Mouse (Mus musculus): Measurements from ENCODE around the gene Ntm. TPM values are rescaled to one million over a fixed set of nuclear protein-coding genes. Genes with fewer than 3 reads are reported as not detected.

Ntm gene
- total and polyA plus RNA-seq, 3 experiments, result not detected

GRCm38 (mm10) chr9:29568571-29568970, 394.4 kb downstream of the Ntm start:
- Histone ChIP-seq H3K9ac (ENCODE audit: control insufficient read depth, low read depth, low read length, poor library complexity, severe bottlenecking) (no peak overlapping the region), H3K4me1 (ENCODE audit: control insufficient read depth in 1 of 2, insufficient read depth in 2 of 2, low read length in 2 of 2) (no peaks in the 10 kb centered on the region), H3K27me3 (ENCODE audit: control insufficient read depth in 1 of 2, insufficient read depth in 2 of 2, low read length in 2 of 2) (no peaks in the 10 kb centered on the region), H3K4me3 (ENCODE audit: control insufficient read depth in 1 of 2, insufficient read depth in 1 of 2, low read depth in 2 of 2, low read length in 2 of 2) (no peak overlapping the region), H3K27ac (ENCODE audit: control insufficient read depth, low read depth, low read length) (no peak overlapping the region), H3K36me3 (ENCODE audit: control insufficient read depth in 1 of 2, insufficient read depth in 2 of 2, low read length in 2 of 2) (no peaks in the 10 kb centered on the region), H3K9me3 (replicated peaks; ENCODE audit: insufficient read depth, low read length) (no peaks in the 10 kb centered on the region), H3K79me2 (ENCODE audit: control insufficient read depth, insufficient read depth, low read length, poor library complexity) (no peaks in the 10 kb centered on the region)
- DNase-seq (ENCODE audit: low read depth, low spot score), result no peak
- no peak for TF ChIP-seq ETS1 (IDR thresholded peaks at IDR 0.05; ENCODE audit: low read depth, low read length)
- no peak for TF ChIP-seq MYC (IDR thresholded peaks at IDR 0.05; ENCODE audit: low read depth, low read length)
- no peak for TF ChIP-seq POLR2AphosphoS2 (IDR thresholded peaks at IDR 0.05; ENCODE audit: low read length)
- no peak for TF ChIP-seq ZMIZ1 (IDR thresholded peaks at IDR 0.05; ENCODE audit: low read depth, low read length)
- TF ChIP-seq MYB (IDR thresholded peaks at IDR 0.05; ENCODE audit: low read depth, low read length), result no peak
- no peak for TF ChIP-seq BHLHE40 (IDR thresholded peaks at IDR 0.05; ENCODE audit: borderline replicate concordance, low read depth, low read length)
- TF ChIP-seq EP300 (IDR thresholded peaks at IDR 0.05; ENCODE audit: low read depth in 1 of 2, low read length in 2 of 2), result no peak
- no peak for TF ChIP-seq HCFC1 (IDR thresholded peaks at IDR 0.05; ENCODE audit: low read depth, low read length)
- no peak for TF ChIP-seq ZNF384 (IDR thresholded peaks at IDR 0.05; ENCODE audit: low read depth, low read length)
- no peak for TF ChIP-seq MXI1 (IDR thresholded peaks at IDR 0.05; ENCODE audit: low read depth, low read length)
- TF ChIP-seq KAT2A (conservative IDR thresholded peaks at IDR 0.05; ENCODE audit: low read depth, low read length), result no peak
- TF ChIP-seq JUND (IDR thresholded peaks at IDR 0.05; ENCODE audit: low read depth, low read length), result no peak
- TF ChIP-seq TAL1 (IDR thresholded peaks at IDR 0.05; ENCODE audit: low read length), result no peak
- TF ChIP-seq POLR2A (IDR thresholded peaks at IDR 0.05; ENCODE audit: control insufficient read depth in 1 of 2, insufficient read depth in 1 of 2, low read depth in 1 of 2, low read length in 2 of 2, poor library complexity in 1 of 2), result no peak
- TF ChIP-seq CTCF (IDR thresholded peaks at IDR 0.05 in 2 of 3, conservative IDR thresholded peaks at IDR 0.05 in 1 of 3; ENCODE audit: control insufficient read depth in 1 of 3, insufficient read depth in 1 of 3, low read depth in 2 of 3, low read length in 3 of 3, poor library complexity in 1 of 3, severe bottlenecking in 1 of 3), result no peak
- TF ChIP-seq NRF1 (IDR thresholded peaks at IDR 0.05; ENCODE audit: insufficient read depth, low read depth, low read length, poor library complexity, severe bottlenecking), result no peak
- TF ChIP-seq NELFE (IDR thresholded peaks at IDR 0.05; ENCODE audit: low read depth, low read length), result no peak
- TF ChIP-seq MAFK (IDR thresholded peaks at IDR 0.05; ENCODE audit: borderline replicate concordance, low read depth, low read length), result no peak
- TF ChIP-seq UBTF (IDR thresholded peaks at IDR 0.05; ENCODE audit: borderline replicate concordance, insufficient read depth, low read depth, low read length), result no peak
- TF ChIP-seq CHD2 (IDR thresholded peaks at IDR 0.05; ENCODE audit: low read length), result no peak

- DNase-seq (ENCODE audit: low read depth, low spot score), result no peak
- H3K9me3 ChIP-seq (replicated peaks; ENCODE audit: insufficient read depth, low read length), result no peaks in the 10 kb centered on the region
- H3K27me3 ChIP-seq (ENCODE audit: control insufficient read depth in 1 of 2, insufficient read depth in 2 of 2, low read length in 2 of 2), result no peaks in the 10 kb centered on the region
- H3K4me3 ChIP-seq (ENCODE audit: control insufficient read depth in 1 of 2, insufficient read depth in 1 of 2, low read depth in 2 of 2, low read length in 2 of 2), result no peak overlapping the region
- H3K4me1 ChIP-seq (ENCODE audit: control insufficient read depth in 1 of 2, insufficient read depth in 2 of 2, low read length in 2 of 2), result no peaks in the 10 kb centered on the region
- H3K36me3 ChIP-seq (ENCODE audit: control insufficient read depth in 1 of 2, insufficient read depth in 2 of 2, low read length in 2 of 2), result no peaks in the 10 kb centered on the region
- H3K27ac ChIP-seq (ENCODE audit: control insufficient read depth, low read depth, low read length), result no peak overlapping the region
- H3K79me2 ChIP-seq (ENCODE audit: control insufficient read depth, insufficient read depth, low read length, poor library complexity), result no peaks in the 10 kb centered on the region
- no peak overlapping the region for H3K9ac ChIP-seq (ENCODE audit: control insufficient read depth, low read depth, low read length, poor library complexity, severe bottlenecking)
- no peak for TF ChIP-seq USF1 (IDR thresholded peaks at IDR 0.05; ENCODE audit: low read depth, low read length)
- no peak for TF ChIP-seq ZNF384 (IDR thresholded peaks at IDR 0.05; ENCODE audit: low read depth, low read length)
- no peak for TF ChIP-seq TBP (IDR thresholded peaks at IDR 0.05; ENCODE audit: low read depth, low read length)
Observed at GRCm38 (mm10) chr9:29562419-29563071, 400.4 kb downstream of the Ntm start.

Measured in MEL (cell line).